Mouse (Mus musculus): ENCODE results near the gene Gabrr3. TPM values are rescaled to one million over a fixed set of nuclear protein-coding genes. Genes with fewer than 3 reads are reported as not detected.

Gabrr3 gene
- total and polyA plus RNA-seq, 2 experiments from 2014 or later = not detected

GRCm38 (mm10) chr16:59404798-59405197 lies 2.3 kb upstream of the Gabrr3 start:
- 57% methylated on average over 9 of the region's 9 CpGs for WGBS
- TF ChIP-seq CTCF (IDR thresholded peaks at IDR 0.05; ENCODE audit: low read depth) (no peak), EP300 (IDR thresholded peaks at IDR 0.05; ENCODE audit: low read depth) (no peak)
- no peaks in the 10 kb centered on the region for H3K9me3 ChIP-seq (replicated peaks; ENCODE audit: control insufficient read depth, low read length)
- H3K4me1 ChIP-seq (ENCODE audit: control insufficient read depth, insufficient read depth) = no peaks in the 10 kb centered on the region
- no peak overlapping the region for H3K4me3 ChIP-seq (ENCODE audit: low read depth, low read length)
- H3K36me3 ChIP-seq (replicated peaks; ENCODE audit: control insufficient read depth, insufficient read depth, low read length) = no peaks in the 10 kb centered on the region
- no peak overlapping the region for H3K27ac ChIP-seq (ENCODE audit: low read depth)
- no peak overlapping the region for H3K4me2 ChIP-seq (ENCODE audit: low read depth, low read length)
- H3K9ac ChIP-seq (replicated peaks; ENCODE audit: low read depth, low read length) = no peak overlapping the region
- DNase-seq (ENCODE audit: low spot score) (no peak), ATAC-seq (ENCODE audit: insufficient read depth, low read depth) (no peak)
- H3K27me3 ChIP-seq (ENCODE audit: control insufficient read depth, insufficient read depth, low read length) = no peaks in the 10 kb centered on the region

- no peaks in the 10 kb centered on the region for H3K27me3 ChIP-seq (ENCODE audit: control insufficient read depth, insufficient read depth, low read length)
- no peak for TF ChIP-seq CTCF (IDR thresholded peaks at IDR 0.05; ENCODE audit: low read depth)
- no peaks in the 10 kb centered on the region for H3K36me3 ChIP-seq (replicated peaks; ENCODE audit: control insufficient read depth, insufficient read depth, low read length)
- DNase-seq (ENCODE audit: low spot score) = no peak
- H3K9me3 ChIP-seq (replicated peaks; ENCODE audit: control insufficient read depth, low read length) = no peaks in the 10 kb centered on the region
- no peak overlapping the region for H3K27ac ChIP-seq (ENCODE audit: low read depth)
- no peak overlapping the region for H3K4me2 ChIP-seq (ENCODE audit: low read depth, low read length)
- no peak for ATAC-seq (ENCODE audit: insufficient read depth, low read depth)
- WGBS = 77% methylated on average over 15 of the region's 15 CpGs
- H3K9ac ChIP-seq (replicated peaks; ENCODE audit: low read depth, low read length) = no peak overlapping the region
- H3K4me3 ChIP-seq (ENCODE audit: low read depth, low read length) = no peak overlapping the region
- no peaks in the 10 kb centered on the region for H3K4me1 ChIP-seq (ENCODE audit: control insufficient read depth, insufficient read depth)
Measured at GRCm38 (mm10) chr16:59409341-59409748, 2.2 kb downstream of the Gabrr3 start.

- DNase-seq (ENCODE audit: low spot score) = no peak
- Histone ChIP-seq H3K9me3 (replicated peaks; ENCODE audit: control insufficient read depth, low read length) (no peaks in the 10 kb centered on the region), H3K4me2 (ENCODE audit: low read depth, low read length) (no peak overlapping the region), H3K4me1 (ENCODE audit: control insufficient read depth, insufficient read depth) (no peaks in the 10 kb centered on the region), H3K9ac (replicated peaks; ENCODE audit: low read depth, low read length) (no peak overlapping the region), H3K36me3 (replicated peaks; ENCODE audit: control insufficient read depth, insufficient read depth, low read length) (no peaks in the 10 kb centered on the region), H3K4me3 (ENCODE audit: low read depth, low read length) (no peak overlapping the region), H3K27ac (ENCODE audit: low read depth) (no peak overlapping the region), H3K27me3 (ENCODE audit: control insufficient read depth, insufficient read depth, low read length) (no peaks in the 10 kb centered on the region)
- TF ChIP-seq CTCF (IDR thresholded peaks at IDR 0.05; ENCODE audit: low read depth) (no peak), EP300 (IDR thresholded peaks at IDR 0.05; ENCODE audit: low read depth) (no peak)
- 57% methylated on average over 2 of the region's 2 CpGs for WGBS
- ATAC-seq (ENCODE audit: insufficient read depth, low read depth) = no peak
Measured at GRCm38 (mm10) chr16:59409800-59410199, 2.7 kb downstream of the Gabrr3 start.

- DNase-seq (ENCODE audit: low spot score) = no peak
- no peak overlapping the region for H3K9ac ChIP-seq (replicated peaks; ENCODE audit: low read depth, low read length)
- ATAC-seq (ENCODE audit: insufficient read depth, low read depth) = no peak
- H3K4me3 ChIP-seq (ENCODE audit: low read depth, low read length) = no peak overlapping the region
- H3K27ac ChIP-seq (ENCODE audit: low read depth) = no peak overlapping the region
- no peak overlapping the region for H3K4me2 ChIP-seq (ENCODE audit: low read depth, low read length)
- H3K36me3 ChIP-seq (replicated peaks; ENCODE audit: control insufficient read depth, insufficient read depth, low read length) = no peaks in the 10 kb centered on the region
- 37% methylated on average over 4 of the region's 4 CpGs for WGBS
- TF ChIP-seq EP300 (IDR thresholded peaks at IDR 0.05; ENCODE audit: low read depth) (no peak), CTCF (IDR thresholded peaks at IDR 0.05; ENCODE audit: low read depth) (no peak)
- H3K4me1 ChIP-seq (ENCODE audit: control insufficient read depth, insufficient read depth) = no peaks in the 10 kb centered on the region
- H3K9me3 ChIP-seq (replicated peaks; ENCODE audit: control insufficient read depth, low read length) = no peaks in the 10 kb centered on the region
- H3K27me3 ChIP-seq (ENCODE audit: control insufficient read depth, insufficient read depth, low read length) = no peaks in the 10 kb centered on the region
Measured at GRCm38 (mm10) chr16:59413475-59413874, 6.3 kb downstream of the Gabrr3 start.

- Histone ChIP-seq H3K9ac (replicated peaks; ENCODE audit: low read depth, low read length) (no peak overlapping the region), H3K4me2 (ENCODE audit: low read depth, low read length) (no peak overlapping the region), H3K36me3 (replicated peaks; ENCODE audit: control insufficient read depth, insufficient read depth, low read length) (no peaks in the 10 kb centered on the region), H3K4me3 (ENCODE audit: low read depth, low read length) (no peak overlapping the region), H3K4me1 (ENCODE audit: control insufficient read depth, insufficient read depth) (no peaks in the 10 kb centered on the region), H3K9me3 (replicated peaks; ENCODE audit: control insufficient read depth, low read length) (no peaks in the 10 kb centered on the region), H3K27me3 (ENCODE audit: control insufficient read depth, insufficient read depth, low read length) (no peaks in the 10 kb centered on the region), H3K27ac (ENCODE audit: low read depth) (no peak overlapping the region)
- no peak for DNase-seq (ENCODE audit: low spot score)
- WGBS = 47% methylated on average over 9 of the region's 9 CpGs
- ATAC-seq (ENCODE audit: insufficient read depth, low read depth) = no peak
- TF ChIP-seq EP300 (IDR thresholded peaks at IDR 0.05; ENCODE audit: low read depth) = no peak
- TF ChIP-seq CTCF (IDR thresholded peaks at IDR 0.05; ENCODE audit: low read depth) = no peak
Measured at GRCm38 (mm10) chr16:59420237-59420866, 13.2 kb downstream of the Gabrr3 start.

- H3K9me3 ChIP-seq (replicated peaks; ENCODE audit: control insufficient read depth, low read length) = no peaks in the 10 kb centered on the region
- no peaks in the 10 kb centered on the region for H3K4me1 ChIP-seq (ENCODE audit: control insufficient read depth, insufficient read depth)
- 9% methylated on average over 6 of the region's 6 CpGs for WGBS
- peak; percentile 79 for TF ChIP-seq CTCF (IDR thresholded peaks at IDR 0.05; ENCODE audit: low read depth)
- no peak for TF ChIP-seq EP300 (IDR thresholded peaks at IDR 0.05; ENCODE audit: low read depth)
- DNase-seq (ENCODE audit: low spot score) = peak; percentile 78
- no peaks in the 10 kb centered on the region for H3K36me3 ChIP-seq (replicated peaks; ENCODE audit: control insufficient read depth, insufficient read depth, low read length)
- no peak overlapping the region for H3K4me2 ChIP-seq (ENCODE audit: low read depth, low read length)
- H3K4me3 ChIP-seq (ENCODE audit: low read depth, low read length) = no peak overlapping the region
- H3K27me3 ChIP-seq (ENCODE audit: control insufficient read depth, insufficient read depth, low read length) = no peaks in the 10 kb centered on the region
- no peak overlapping the region for H3K27ac ChIP-seq (ENCODE audit: low read depth)
- H3K9ac ChIP-seq (replicated peaks; ENCODE audit: low read depth, low read length) = no peak overlapping the region
- no peak for ATAC-seq (ENCODE audit: insufficient read depth, low read depth)
Measured at GRCm38 (mm10) chr16:59420867-59421251, 13.7 kb downstream of the Gabrr3 start.

Measured in heart, postnatal 0 days (tissue).